Mouse (Mus musculus) Patski (cell line): ENCODE measurements around the gene Upk3bl. TPM values are rescaled to one million over a fixed set of nuclear protein-coding genes. Genes with fewer than 3 reads are reported as not detected.

Experiments
- ATAC-seq: fragments of 100-300 bp; one replicate; pipeline ENCODE4 v1.8.0; 2021
- CTCF ChIA-PET: fragments of 350-600 bp; sonication (Branson Sonifier 250); formaldehyde crosslinking; loops from one replicate; lab custom pipeline; 2022; ENCODE audit warnings: inconsistent platforms; lab: Charles Lee
- POLR2A ChIA-PET: fragments of 350-600 bp; sonication (Branson Sonifier 250); formaldehyde crosslinking; loops from one replicate; lab custom pipeline; 2022; ENCODE audit warnings: antibody characterized with exemption, inconsistent platforms; lab: Charles Lee
- DNase-seq: peaks from one replicate; pipeline ENCODE4 v3.0.0-alpha.2; 2011; ENCODE audit warnings: low read depth, low spot score
- H3K27me3 ChIP-seq: fragments of 371-371 bp; one replicate; pipeline ENCODE4 v1.5.1; 2021
- CTCF ChIP-seq: fragments of 100-300 bp; IDR thresholded peaks from one replicate; pipeline ENCODE4 v1.5.1; 2021
- in situ Hi-C: fragments of 300-500 bp; cut with MboI; formaldehyde crosslinking; loops from 3 replicates; pipeline ENCODE4 v1.11.1; 2018; ENCODE audit warnings: low pct_unique_long_range_greater_than_20kb, mixed read lengths
- polyA plus RNA-seq: library from polyadenylated mRNA; unstranded; gene quantifications from one replicate; pipeline ENCODE4 v1.2.3, GENCODE M21; 2021

The Upk3bl gene
- polyA plus RNA-seq, 1 experiment from 2014 or later: 5.7 TPM

DNA sequence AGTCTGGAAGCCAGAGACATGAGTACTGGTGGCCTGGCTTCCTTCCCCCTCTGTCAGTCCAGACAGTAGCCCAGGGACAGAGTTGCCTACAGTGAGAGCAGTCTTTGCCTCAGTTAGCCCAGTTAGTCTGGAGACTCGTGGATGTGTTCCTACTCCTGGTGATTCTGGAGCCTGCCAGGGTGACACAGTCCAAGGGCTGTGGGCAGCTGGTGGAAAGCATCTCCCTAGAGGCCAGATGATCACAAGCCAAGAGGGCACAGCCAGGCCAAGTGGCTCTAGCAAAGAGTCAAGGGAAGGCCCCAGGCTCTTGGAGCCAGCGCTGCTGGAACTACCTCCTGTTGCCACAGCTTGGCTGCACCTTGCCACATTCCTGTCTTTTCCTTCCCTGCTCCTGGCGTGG is 28.6 kb upstream of the Upk3bl start:
- ATAC-seq: no peak
- no peak for TF ChIP-seq CTCF
- no peaks in the 10 kb centered on the region for H3K27me3 ChIP-seq
- POLR2A ChIA-PET: interaction anchor here (1.3 kb wide), 1 partner anchor 28 kb away, joined by 3 read pairs; no protein-coding TSS in a partner anchor
- in situ Hi-C loops: no loop called here
- CTCF ChIA-PET: interaction anchor here (1.2 to 1.4 kb wide), 2 partner anchors 11 to 38 kb away, joined by 4 to 5 read pairs; no protein-coding TSS in a partner anchor
- no peak for DNase-seq

GRCm38 (mm10) chr5:136026859-136027258 is 27.4 kb upstream of the Upk3bl start:
- ATAC-seq (no peak), DNase-seq (no peak)
- no peak for TF ChIP-seq CTCF
- H3K27me3 ChIP-seq: no peaks in the 10 kb centered on the region
- CTCF ChIA-PET: interaction anchor here (0.7 to 1.9 kb wide), 6 partner anchors 9 to 32 kb away, joined by 3 to 6 read pairs (median 4); partner anchors contain the start of gene Dtx2
- POLR2A ChIA-PET: interaction anchor here (0.6 kb wide), 1 partner anchor 23 kb away, joined by 4 read pairs; no protein-coding TSS in a partner anchor
- in situ Hi-C loops: no loop called here

- ChIA-PET CTCF (interaction anchor here (0.7 to 1.9 kb wide), 9 partner anchors 9 to 135 kb away, joined by 3 to 6 read pairs (median 3); partner anchors contain the start of gene Dtx2), POLR2A (interaction anchor here (0.8 kb wide), 1 partner anchor 14 kb away, joined by 5 read pairs; no protein-coding TSS in a partner anchor)
- in situ Hi-C loops: no loop called here
- DNase-seq: no peak
- TF ChIP-seq CTCF: no peak
- H3K27me3 ChIP-seq: no peaks in the 10 kb centered on the region
- ATAC-seq: no peak
These were observed 26.5 kb upstream of the Upk3bl start for GRCm38 (mm10) chr5:136027612-136028311.

GRCm38 (mm10) chr5:136034868-136035267 is 19.4 kb upstream of the Upk3bl start:
- DNase-seq (no peak), ATAC-seq (no peak)
- CTCF ChIA-PET: interaction anchor here (1.0 to 2.4 kb wide), 3 partner anchors 19 to 39 kb away, joined by 3 to 7 read pairs (median 3); no protein-coding TSS in a partner anchor
- POLR2A ChIA-PET: interaction anchor here (0.5 kb wide), 1 partner anchor 31 kb away, joined by 4 read pairs; no protein-coding TSS in a partner anchor
- in situ Hi-C loops: no loop called here
- no peaks in the 10 kb centered on the region for H3K27me3 ChIP-seq
- no peak for TF ChIP-seq CTCF

DNA sequence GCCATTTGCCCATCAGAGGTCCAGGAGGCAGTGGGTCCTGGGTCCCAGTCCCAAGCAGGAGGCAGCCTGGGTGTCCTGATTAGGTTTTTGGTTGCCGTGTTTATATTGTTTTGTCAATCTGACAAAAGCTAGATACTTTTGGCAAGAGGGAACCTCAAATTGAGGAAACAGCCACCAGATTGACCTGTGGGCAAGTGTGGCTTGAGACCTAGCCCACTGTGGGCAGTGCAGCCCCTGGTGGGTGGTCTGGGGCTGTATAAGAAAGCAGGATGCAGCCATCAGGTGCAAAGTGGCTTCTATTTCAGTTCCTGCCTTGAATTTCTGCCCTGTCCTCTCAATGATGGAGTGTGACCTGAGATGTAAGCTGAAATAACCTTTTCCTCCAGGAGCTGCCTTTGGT is 19.0 kb upstream of the Upk3bl start:
- CTCF ChIA-PET: interaction anchor here (1.8 to 2.4 kb wide), 2 partner anchors 10 to 19 kb away, joined by 4 to 7 read pairs; no protein-coding TSS in a partner anchor
- ATAC-seq: no peak
- POLR2A ChIA-PET: no interaction called here
- no peak for TF ChIP-seq CTCF
- DNase-seq: no peak
- H3K27me3 ChIP-seq: no peaks in the 10 kb centered on the region
- in situ Hi-C loops: no loop called here

GRCm38 (mm10) chr5:136036667-136037066 is 17.6 kb upstream of the Upk3bl start:
- ATAC-seq: no peak
- in situ Hi-C loops: no loop called here
- ChIA-PET POLR2A (interaction anchor here (0.6 kb wide), 1 partner anchor 181 kb away, joined by 3 read pairs; no protein-coding TSS in a partner anchor), CTCF (interaction anchor here (1.3 to 1.8 kb wide), 3 partner anchors 10 to 49 kb away, joined by 3 to 6 read pairs (median 4); no protein-coding TSS in a partner anchor)
- DNase-seq: no peak
- no peak for TF ChIP-seq CTCF
- no peaks in the 10 kb centered on the region for H3K27me3 ChIP-seq

GRCm38 (mm10) chr5:136038258-136039214 is 15.8 kb upstream of the Upk3bl start, which contains the start of gene Upk3b:
Upk3b (plus strand) TSS chr5:136038496.
- in situ Hi-C loops: no loop called here
- ChIA-PET POLR2A (no interaction called here), CTCF (interaction anchor here (1.2 kb wide), 1 partner anchor 36 kb away, joined by 5 read pairs; no protein-coding TSS in a partner anchor)
- H3K27me3 ChIP-seq: no peaks in the 10 kb centered on the region
- DNase-seq (no peak), ATAC-seq (no peak)
- no peak for TF ChIP-seq CTCF

- DNase-seq (no peak), ATAC-seq (no peak)
- H3K27me3 ChIP-seq: no peaks in the 10 kb centered on the region
- CTCF ChIA-PET: no interaction called here
- in situ Hi-C loops: no loop called here
- TF ChIP-seq CTCF: no peak
- POLR2A ChIA-PET: no interaction called here
These were observed 14.1 kb upstream of the Upk3bl start for GRCm38 (mm10) chr5:136040210-136040609.

- no peak for TF ChIP-seq CTCF
- POLR2A ChIA-PET: no interaction called here
- in situ Hi-C loops: no loop called here
- H3K27me3 ChIP-seq: no peaks in the 10 kb centered on the region
- ATAC-seq (no peak), DNase-seq (no peak)
- CTCF ChIA-PET: interaction anchor here (1.2 kb wide), 1 partner anchor 54 kb away, joined by 3 read pairs; no protein-coding TSS in a partner anchor
These were observed 13.0 kb upstream of the Upk3bl start for GRCm38 (mm10) chr5:136041260-136041659.

DNA sequence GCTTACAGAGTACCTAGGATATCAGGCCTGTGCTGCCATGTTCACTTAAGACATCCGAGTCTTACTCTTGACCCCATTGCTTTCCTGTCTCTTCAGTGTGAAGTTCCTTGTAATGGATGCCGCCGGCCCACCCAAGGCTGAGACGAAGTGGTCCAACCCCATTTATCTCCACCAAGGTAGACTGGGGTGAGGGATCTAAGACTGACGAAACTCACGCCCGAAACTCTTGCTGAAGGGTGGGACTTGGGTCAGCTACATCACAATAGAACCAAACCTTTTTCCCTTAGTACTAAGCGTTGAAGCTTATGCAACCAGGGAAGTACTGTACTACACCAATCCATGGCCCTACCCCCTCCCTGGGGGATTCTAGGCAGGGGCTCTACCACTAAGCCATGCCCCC is 12.6 kb upstream of the Upk3bl start:
- ATAC-seq (no peak), DNase-seq (no peak)
- in situ Hi-C loops: no loop called here
- CTCF ChIA-PET: interaction anchor here (1.2 kb wide), 1 partner anchor 55 kb away, joined by 3 read pairs; no protein-coding TSS in a partner anchor
- no peaks in the 10 kb centered on the region for H3K27me3 ChIP-seq
- TF ChIP-seq CTCF: no peak
- POLR2A ChIA-PET: interaction anchor here (0.8 kb wide), 1 partner anchor 13 kb away, joined by 5 read pairs; no protein-coding TSS in a partner anchor
